Mouse (Mus musculus) gastrocnemius, postnatal 36 days (tissue): ENCODE results near the gene Kera. TPM values are rescaled to one million over a fixed set of nuclear protein-coding genes. Genes with fewer than 3 reads are reported as not detected.

Experiments
- total RNA-seq, 2 experiments: library from RNA; stranded (reverse); gene quantifications; 2 replicates each; pipeline ENCODE4 v1.2.3; 2021

Kera gene
- total RNA-seq, 2 experiments from 2014 or later, result 15.3 to 16.8 TPM

Other genes starting within 250 kb of the Kera start
- 100 to 1,000 TPM; 271 to 286 TPM for gene Dcn, start 127.3 kb upstream of the Kera start, total RNA-seq
- 10 to 100 TPM; 18.9 to 21.1 TPM for gene Lum, start 41.8 kb upstream of the Kera start, total RNA-seq
- under 1 TPM in 1 of 2 experiments, not detected in 1; 0.15 TPM for gene Epyc, start 37.2 kb downstream of the Kera start, total RNA-seq
- not detected for gene Ccer1, start 86.2 kb downstream of the Kera start, total RNA-seq
- gene C030005K15Rik, start 119.9 kb downstream of the Kera start, total RNA-seq, result not detected